ENCODE assay signal across 8 mouse cellular contexts in the genomic region with DNA sequence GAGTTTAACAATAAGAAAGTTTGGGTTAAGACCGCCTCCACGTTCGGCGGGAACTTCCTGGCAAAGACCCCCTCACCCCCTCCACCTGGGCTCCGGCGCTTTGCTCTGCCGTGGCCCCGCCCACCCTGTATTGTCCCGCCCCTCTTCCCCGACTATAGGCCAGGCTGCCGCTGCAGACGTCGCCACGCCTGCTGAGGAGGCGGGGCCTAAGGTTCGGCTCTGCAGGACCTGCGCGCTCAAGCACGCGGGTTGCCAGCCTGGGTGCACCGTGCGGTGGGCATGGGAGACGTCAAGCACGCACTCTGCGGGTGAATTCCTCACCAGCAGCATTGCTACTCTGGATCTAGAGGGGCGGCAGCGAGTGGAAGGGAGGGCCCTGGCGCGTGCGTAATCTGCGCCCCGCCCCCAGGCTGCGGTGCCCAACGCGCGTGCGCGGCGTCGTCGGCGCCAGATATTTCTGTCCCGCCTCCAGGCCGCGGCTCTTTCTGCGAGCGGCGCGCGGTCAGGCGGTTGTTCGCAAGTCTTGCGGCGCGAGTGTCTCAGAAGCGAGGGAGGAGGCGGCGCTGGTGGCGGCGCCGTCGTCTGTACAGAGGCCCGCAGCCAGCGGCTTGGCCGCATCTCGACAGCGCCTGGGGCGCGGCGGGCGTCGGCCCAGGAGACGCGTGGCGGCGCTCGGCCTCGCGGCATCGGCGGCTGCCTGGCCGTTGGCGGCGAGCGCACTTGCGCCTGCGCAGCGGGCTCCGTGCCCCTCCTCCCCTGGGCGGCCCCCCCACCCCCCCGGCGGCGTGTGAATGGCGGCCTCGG. TPM values are rescaled to one million over a fixed set of nuclear protein-coding genes. Genes with fewer than 3 reads are reported as not detected.
DNase-seq lines count a peak whose midpoint lies in the region; ATAC-seq and TF ChIP-seq lines count a peak whose summit lies in the region.

No protein-coding gene starts in this region.

- peak overlapping the region; percentile 97 for H3K4me3 ChIP-seq in hindbrain, embryonic 12.5 days

- ATAC-seq in Patski, result peak; percentile 86
- ATAC-seq in hindbrain, embryonic 12.5 days (ENCODE audit: low FRiP score), result peak; percentile 83

- TF ChIP-seq CTCF in Patski (IDR thresholded peaks at IDR 0.05), result no peak

- no peaks in the 10 kb centered on the region for H3K9me3 ChIP-seq in hindbrain, embryonic 12.5 days (replicated peaks)

- CTCF ChIA-PET in Patski (lab: Charles Lee), result no interaction called here

- POLR2A ChIA-PET in Patski (lab: Charles Lee), result interaction anchor here (2.5 kb wide), 1 partner anchor 15 kb away, joined by 8 read pairs; the partner anchor contains the start of gene Ube2m

- H3K36me3 ChIP-seq in hindbrain, embryonic 12.5 days, result peaks cover 36% of the 10 kb centered on the region

- H3K4me1 ChIP-seq in hindbrain, embryonic 12.5 days, result peaks cover 29% of the 10 kb centered on the region

- in situ Hi-C loops in Patski (cut with MboI; ENCODE audit: low pct_unique_long_range_greater_than_20kb), result no loop called here

- peak overlapping the region; percentile 100 for H3K27ac ChIP-seq in hindbrain, embryonic 12.5 days

- peak overlapping the region; percentile 98 for H3K9ac ChIP-seq in hindbrain, embryonic 12.5 days

- no peaks in the 10 kb centered on the region for H3K27me3 ChIP-seq in Patski
- no peaks in the 10 kb centered on the region for H3K27me3 ChIP-seq in hindbrain, embryonic 12.5 days

- WGBS in hindbrain, embryonic 12.5 days, result under 1% methylated on average over 67 of the region's 95 CpGs

- no peak for DNase-seq in Patski (ENCODE audit: low read depth, low spot score)
- peak; percentile 97 to 98 for DNase-seq in cerebellum, postnatal 10 days
- peak; percentile 95 for DNase-seq in frontal cortex, postnatal 10 days (ENCODE audit: low spot score in 2 of 2)
- peak; percentile 95 to 99 for DNase-seq in layer of hippocampus, postnatal 14 days (ENCODE audit: low spot score in 2 of 2)
- DNase-seq in lung, postnatal 10 days, result peak; percentile 93
- peak; percentile 93 for DNase-seq in ovary, postnatal 14 days (ENCODE audit: low spot score)
- DNase-seq in thymus, postnatal 10 days (ENCODE audit: low spot score in 2 of 2), result peak; percentile 91 to 93

- peak overlapping the region; percentile 91 for H3K4me2 ChIP-seq in hindbrain, embryonic 12.5 days (replicated peaks)

RNA-seq across cellular contexts. Expression of gene Chmp2a, which starts 10.5 kb away (rescaled TPM):
- 215 TPM for polyA plus RNA-seq in Patski (2021)
- polyA plus RNA-seq in hindbrain, embryonic 12.5 days (2016; fragmentation: Nextera tagmentation; extraction: Ambion mirVana), result 148 and 152 TPM in 2 replicates
- 100 to 1,000 TPM; 143 to 149 TPM for total RNA-seq in layer of hippocampus, postnatal 14 days (2021)

RNA-seq across cellular contexts. Expression of gene Ube2m, which starts 13.9 kb away (rescaled TPM):
- 222 TPM for polyA plus RNA-seq in Patski (2021)
- 173 and 180 TPM in 2 replicates for polyA plus RNA-seq in hindbrain, embryonic 12.5 days (2016; fragmentation: Nextera tagmentation; extraction: Ambion mirVana)
- total RNA-seq in layer of hippocampus, postnatal 14 days (2021), result 100 to 1,000 TPM; 199 to 212 TPM

RNA-seq across cellular contexts. Expression of gene Zbtb45, which starts 14.3 kb away (rescaled TPM):
- 21.8 TPM for polyA plus RNA-seq in Patski (2021)
- polyA plus RNA-seq in hindbrain, embryonic 12.5 days (2016; fragmentation: Nextera tagmentation; extraction: Ambion mirVana), result 32.6 and 35.0 TPM in 2 replicates
- 10 to 100 TPM; 27.8 to 30.9 TPM for total RNA-seq in layer of hippocampus, postnatal 14 days (2021)

RNA-seq across cellular contexts. Expression of gene Trim28, which starts 25.2 kb away (rescaled TPM):
- 447 TPM for polyA plus RNA-seq in Patski (2021)
- polyA plus RNA-seq in hindbrain, embryonic 12.5 days (2016; fragmentation: Nextera tagmentation; extraction: Ambion mirVana), result 356 and 380 TPM in 2 replicates
- 100 to 1,000 TPM; 236 to 244 TPM for total RNA-seq in layer of hippocampus, postnatal 14 days (2021)

RNA-seq across cellular contexts. Expression of gene Slc27a5, which starts 26.1 kb away (rescaled TPM):
- polyA plus RNA-seq in Patski (2021), result 0.26 TPM
- polyA plus RNA-seq in hindbrain, embryonic 12.5 days (2016; fragmentation: Nextera tagmentation; extraction: Ambion mirVana), result 0.26 TPM in 2 replicates
- under 1 TPM in 1 of 2 experiments, not detected in 1; 0.26 TPM for total RNA-seq in layer of hippocampus, postnatal 14 days (2021)
